Mouse (Mus musculus): ENCODE results near the gene Rpgrip1l.

Rpgrip1l gene

DNA sequence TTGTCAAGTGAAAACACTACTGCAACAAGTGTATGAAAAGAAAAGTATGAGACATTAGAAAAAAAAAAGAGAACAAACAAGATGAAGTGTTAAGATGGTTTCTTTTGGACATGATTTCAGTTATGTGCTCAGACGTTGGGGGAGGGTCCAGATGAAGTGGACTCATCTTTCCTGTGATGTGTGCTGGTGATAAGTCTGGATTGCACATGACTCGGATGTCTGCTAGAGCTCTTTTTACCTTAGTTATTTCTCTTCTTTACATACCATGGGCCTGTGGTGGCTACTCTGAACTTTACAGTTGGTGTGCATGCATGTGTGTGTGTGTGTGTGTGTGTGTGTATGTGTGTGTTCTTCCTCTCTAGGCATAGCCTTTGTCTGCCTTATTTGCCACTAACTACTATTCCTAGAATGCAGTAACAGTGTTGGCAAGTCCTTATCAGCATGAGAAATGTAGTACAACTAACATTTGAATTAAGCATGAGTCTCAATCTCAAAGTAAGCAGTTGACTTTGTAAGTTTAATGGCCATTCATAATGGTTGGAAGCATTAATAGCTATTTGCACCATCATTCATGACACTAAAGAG lies 43.6 kb downstream of the Rpgrip1l start:
- DNase-seq: no peak

DNA sequence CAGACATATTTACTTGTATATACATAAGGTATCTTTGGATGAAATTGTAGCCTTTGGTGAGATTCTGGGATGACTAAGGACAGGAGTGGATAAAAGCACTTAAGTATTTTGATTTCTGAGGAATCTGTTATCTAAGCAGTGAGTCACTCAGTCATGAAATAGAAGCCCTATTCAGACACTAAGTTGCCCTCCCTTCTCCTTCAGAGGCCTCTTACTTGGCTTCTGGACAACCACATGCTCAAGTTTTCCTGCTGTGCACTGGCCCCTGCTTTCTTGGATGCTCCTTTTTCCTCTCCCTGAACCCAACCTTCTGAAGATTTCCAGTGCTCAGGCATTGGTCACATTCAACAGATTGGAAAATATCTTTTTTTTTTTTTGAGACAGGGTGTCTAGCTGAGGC lies 48.5 kb downstream of the Rpgrip1l start:
- DNase-seq: no peak

DNA sequence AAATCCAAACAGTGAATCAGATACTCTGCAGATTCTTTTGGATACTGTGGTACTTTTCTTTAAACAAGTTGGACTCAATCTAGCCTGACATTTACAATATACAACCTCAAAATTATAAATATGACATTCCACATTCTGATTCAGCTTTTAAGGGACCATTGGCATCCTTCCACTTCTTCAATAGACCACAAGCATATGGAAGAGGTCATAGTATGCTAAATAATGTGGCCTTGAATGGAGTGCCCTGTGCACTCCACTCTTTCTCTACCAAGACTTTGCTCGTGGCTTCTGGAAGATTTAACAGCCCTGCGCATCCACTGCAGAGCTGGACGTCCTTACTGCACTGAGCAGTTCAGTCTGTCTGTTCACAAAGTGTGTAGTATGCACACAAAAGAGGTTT lies 49.1 kb downstream of the Rpgrip1l start:
- no peak for DNase-seq

DNA sequence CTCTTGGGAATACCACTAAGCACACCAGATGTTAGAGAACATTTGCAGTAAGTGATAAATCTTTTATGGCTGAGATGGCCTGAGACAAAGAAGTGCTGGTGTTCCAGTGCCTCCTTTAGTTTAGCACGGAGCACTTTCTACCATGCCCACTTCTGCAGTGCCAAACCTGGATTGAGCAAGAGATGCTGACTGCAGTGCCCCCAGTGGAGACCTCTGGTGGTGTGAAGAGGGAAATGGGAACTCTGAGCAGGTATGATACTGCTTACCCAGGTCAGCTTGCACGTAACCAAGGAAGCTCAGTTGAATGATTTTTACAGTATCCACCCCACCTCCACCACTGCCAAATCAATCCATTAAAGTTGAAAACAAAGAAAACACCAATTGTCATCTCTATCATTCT lies 51.5 kb downstream of the Rpgrip1l start:
- no peak for DNase-seq

DNA sequence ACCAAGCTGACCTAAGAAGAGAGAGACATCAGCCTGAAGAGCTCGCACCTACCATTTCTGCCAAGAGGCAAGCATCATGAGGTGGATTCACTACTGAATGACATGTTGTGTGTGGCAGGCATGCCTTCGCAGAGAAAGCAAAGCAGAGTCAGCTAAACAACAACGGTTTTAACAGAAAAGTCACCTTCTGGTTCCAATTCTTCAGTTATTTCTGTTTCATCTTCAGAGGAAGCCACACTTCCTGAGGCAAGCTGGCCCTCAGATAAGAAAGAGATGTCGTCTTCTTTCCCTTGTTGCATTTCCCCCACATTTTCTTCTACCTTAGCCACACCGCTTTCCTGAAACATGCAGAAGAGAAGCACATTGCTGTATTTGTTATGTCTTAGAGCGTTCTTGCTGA lies 62.1 kb downstream of the Rpgrip1l start:
- no peak for DNase-seq

DNA sequence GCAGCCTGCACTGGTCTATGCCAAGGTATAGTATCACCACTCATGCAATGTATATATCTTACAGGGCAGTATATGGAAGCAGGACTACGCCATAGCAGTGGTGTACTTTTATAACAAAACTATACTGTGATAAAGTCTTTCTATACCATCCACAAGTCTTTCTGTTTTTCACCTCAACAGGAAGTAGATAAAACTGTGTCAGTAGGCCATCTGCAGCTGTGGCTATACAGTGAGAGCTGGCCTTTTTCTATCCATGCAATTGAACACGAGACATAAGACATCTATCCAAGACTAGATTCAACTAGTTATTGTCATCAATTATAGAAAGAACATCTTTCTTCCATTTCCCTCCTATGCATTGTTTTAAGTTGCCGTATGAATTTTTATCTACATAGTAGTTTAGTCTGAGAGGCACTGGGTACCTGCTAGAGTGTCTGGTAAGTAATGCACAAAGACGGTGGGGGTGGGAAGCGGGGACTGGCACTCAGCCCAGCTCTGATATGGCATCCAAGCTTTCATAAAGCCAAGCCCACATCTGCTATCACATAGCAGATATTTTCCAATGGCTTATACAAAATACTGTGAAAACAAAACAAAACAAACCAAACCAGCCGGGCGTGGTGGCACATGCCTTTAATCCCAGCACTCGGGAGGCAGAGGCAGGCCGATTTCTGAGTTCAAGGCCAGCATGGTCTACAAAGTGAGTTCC lies 63.1 kb downstream of the Rpgrip1l start:
- no peak for DNase-seq

DNA sequence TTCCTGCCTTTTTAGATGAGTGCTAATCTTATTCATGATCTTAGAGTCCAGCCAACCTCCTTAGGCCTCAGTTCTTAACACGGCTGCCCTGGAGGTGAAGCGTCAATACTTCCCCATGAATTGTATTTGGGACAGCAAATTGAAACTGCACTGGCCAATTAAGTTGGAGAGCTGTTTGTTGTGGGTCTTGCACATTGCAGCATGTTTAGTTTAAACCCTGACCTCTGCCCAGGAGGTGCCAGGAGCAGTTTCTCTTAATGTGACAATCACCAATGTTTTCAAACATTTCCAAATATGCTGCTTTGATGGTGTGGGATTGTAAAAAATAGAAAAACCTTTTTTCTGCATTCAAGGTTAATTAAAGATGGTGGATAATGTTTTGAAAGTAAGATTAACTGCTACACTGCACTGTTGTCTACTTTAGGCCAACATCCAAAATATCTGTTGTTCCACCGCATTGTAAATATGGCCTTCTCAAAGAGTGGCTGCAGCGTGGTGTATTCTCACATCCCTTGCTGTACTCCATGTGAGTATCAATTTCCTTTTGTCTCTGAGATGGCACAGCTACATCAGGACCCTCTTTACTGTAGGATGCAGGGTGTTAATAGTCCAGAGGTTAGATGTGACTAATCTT lies 67.1 kb downstream of the Rpgrip1l start:
- no peak for DNase-seq

DNA sequence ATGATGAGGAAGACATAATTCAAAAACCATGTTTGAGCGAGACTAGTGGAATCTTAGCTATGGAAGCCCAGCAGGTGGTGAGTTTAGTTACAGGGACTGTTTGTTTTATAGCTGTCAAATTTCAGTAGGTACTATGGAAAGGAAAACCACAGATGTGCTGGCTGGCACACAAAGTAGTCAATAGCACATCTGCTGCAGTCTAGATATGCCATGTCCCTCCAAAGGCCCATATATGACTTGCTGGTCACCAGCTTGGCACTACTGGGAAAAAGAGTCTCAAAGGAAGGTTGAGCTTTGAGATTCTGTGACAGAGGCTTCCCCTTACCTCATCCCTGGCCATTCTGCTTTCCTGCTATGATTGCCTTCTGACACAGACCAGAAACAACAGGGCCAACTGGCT lies 70.3 kb downstream of the Rpgrip1l start:
- DNase-seq: no peak

DNA sequence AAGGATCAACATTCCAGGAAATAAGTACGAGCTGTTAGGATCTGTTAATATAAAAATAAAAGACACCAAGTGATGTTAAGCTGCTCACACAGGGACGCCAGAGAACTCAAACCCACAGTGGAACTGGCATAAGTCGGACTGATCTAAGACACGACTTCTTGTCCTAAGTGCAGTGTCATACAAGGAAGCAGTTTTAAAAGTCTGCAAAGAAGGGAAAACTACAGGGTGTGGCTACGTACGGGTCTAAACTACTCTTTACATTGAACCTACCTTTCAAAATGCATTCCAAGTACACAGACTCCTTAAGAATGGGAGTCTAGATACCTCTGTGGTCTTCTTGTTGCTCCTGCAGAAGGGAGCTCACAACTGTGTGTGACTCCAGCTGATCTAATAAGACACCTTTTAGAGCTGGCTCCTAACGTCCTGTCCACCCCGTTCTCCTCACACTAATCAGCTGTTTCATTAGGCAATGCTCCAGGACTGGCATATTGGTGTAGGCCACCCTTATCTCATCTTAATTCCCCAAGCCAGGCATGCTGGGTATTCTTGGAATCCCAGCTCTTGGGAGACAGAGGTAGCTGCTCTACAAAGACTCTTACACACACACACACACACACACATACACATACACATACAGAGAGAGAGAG lies 71.1 kb downstream of the Rpgrip1l start:
- no peak for DNase-seq

DNA sequence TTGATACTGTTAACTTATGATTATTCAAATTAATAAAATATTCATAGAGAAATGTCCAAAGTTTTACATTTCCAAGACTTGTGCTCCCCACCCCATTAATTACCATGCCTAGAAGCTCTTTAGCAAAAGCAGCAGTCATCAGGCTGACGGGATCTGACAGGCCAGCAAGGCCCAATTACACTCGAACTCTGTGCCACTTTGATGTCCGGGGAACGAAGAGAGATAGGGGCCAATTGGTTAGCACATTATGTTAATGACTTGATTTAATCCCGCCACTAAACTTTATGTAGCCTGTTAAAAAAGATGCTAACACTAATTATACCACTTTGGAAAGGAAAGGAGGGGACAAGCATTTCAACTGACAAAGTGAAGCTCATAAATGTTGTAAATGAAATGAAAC lies 71.7 kb downstream of the Rpgrip1l start:
- no peak for DNase-seq

DNA sequence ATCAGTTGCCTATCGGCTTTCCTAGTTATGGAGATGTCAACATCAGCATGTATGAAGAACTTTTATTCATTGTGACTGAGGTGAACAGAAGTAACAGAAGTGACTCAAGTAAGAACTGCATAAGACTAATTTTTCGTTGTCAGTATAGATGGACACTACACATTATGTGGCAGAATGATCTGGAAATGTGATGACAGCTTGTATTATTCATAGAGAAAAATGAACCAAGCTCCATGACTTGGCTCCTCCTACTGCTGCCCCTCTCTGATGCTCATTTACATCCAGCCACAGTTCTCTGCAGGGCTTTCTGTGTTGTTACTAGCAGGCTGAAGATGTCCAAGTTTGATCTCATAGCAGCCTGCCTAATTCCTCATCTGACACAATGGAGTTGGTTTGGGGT lies 75.9 kb downstream of the Rpgrip1l start:
- no peak for DNase-seq

DNA sequence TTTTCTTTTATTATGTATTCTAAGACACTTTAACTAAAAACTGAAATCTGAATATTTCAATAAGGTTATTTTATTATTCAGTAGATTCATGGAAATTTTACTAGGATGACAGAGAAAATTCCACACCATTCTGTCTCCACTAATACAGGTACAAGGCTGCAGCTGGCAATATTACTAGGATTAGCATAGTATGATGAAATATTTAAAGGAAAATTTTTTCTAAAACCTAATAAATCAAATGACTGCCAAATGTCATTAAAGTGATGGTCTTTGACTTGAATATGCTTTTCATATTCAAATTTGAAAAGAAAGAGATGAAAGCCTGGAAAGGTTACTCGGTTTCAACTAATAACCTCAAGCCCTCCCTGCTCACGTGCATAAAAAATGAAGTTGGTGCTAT lies 79.0 kb downstream of the Rpgrip1l start:
- DNase-seq: no peak

DNA sequence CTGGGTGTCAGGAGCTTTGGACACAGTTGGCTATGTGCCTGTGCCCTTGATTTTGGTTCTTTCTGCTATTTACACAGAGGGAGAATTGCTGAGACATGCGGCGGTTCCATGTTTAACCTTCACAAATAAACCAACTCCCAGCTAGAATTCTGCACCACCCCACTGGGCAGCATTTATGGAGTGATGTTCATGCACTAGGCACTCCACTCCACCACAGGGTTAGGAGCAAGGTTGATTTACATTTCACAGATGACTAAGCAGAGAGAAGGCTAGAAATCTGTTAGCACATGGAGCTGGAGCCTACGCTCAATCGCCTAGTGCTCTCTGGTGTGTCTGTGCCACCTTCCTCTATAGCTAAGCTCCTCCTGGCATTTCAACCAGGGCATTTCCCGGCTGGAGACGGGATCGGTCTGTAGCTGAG lies 85.6 kb downstream of the Rpgrip1l start:
- DNase-seq: peak; percentile 69

DNA sequence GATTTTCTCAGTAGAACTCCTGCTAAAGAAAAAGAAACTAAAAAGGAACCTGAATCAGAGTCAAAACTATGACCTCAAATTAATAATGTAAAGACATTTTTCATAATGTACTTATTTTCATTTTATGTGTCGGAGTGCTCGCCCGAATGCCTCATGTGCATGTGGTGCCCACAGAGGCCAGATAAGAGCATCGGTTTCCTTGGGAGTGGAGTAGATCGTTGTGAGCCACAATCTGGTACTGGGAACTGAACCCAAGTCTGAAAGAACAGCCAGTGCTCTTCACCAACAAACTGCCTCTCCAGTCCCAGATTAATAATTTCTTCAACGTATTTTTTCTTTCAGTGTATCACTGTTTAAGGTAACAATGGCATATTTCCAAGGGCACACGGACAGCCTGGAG lies 88.8 kb downstream of the Rpgrip1l start:
- no peak for DNase-seq

DNA sequence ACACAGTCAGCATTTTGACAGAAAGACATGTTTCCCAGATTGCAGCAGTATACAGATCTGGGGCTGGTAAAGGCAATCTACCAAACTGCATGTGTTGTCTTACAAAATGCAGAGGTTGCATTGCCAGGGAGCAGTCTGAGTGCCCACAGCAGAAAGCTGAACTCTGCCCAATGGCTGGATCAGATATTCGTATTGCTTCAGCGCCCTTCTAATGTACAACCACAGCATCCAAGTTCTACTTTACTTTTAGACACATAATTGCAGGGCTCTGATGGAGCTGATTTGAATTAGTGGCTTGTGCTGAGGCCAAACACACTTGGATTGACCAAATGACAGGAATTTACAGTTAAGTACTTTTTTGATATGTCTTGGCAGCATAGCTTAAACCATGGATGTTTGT lies 91.2 kb downstream of the Rpgrip1l start:
- no peak for DNase-seq

DNA sequence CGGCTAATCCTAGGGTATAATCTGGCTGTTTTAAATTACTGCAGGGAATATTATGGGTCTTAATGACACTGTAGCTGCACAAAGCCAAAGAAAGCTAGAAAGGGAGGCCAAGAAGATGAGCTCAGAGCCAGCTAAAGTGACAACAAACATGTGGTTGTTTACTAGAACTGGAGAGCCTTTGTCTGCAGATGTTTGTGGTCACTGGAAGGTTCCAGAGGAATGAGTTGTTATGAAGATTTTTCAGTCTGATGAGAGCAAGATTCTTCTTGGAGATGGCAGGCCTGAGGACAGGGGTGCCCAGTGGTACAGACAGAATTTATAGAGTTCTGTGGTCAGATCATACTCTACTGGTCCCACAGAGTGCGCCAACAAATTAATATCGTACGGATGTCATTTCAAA lies 94.8 kb downstream of the Rpgrip1l start:
- DNase-seq: no peak

DNA sequence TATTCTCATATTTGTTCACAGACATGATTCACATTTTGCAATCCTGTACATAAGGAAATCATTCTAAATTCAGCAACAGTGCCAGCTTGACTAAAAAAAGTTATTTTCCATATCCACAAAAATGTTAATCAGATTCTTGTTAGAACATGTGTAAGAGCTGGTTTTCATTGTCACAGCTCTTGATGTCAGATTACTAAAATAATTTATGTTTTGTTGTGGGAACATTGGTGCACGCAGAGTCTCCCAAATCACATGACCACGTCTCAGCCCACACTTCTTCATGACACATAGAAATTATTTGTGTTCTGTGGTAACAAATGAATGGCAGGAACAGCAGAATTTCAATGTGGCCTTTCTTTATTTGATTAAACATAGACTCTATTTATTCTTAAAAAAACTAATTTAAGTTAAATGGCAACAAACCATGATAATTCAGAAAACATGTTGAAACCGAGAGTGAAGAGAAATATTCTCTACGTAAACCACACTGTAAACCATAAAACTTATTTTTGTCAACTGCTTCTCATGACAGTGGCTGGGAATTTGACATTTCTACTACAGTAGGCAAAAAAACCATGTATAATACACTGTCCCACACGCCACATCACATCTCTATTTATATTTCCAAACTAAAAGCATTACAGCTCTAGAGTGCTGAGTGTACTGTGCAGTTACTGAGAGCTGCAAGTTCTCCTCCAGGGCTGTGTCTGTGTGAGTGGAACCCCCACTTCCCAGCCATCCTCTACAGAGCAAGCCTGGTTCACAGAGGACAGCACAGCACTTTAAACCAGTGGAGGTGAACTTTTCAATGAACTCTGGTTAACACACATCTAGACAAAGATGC lies 95.8 kb downstream of the Rpgrip1l start:
- DNase-seq: no peak

DNA sequence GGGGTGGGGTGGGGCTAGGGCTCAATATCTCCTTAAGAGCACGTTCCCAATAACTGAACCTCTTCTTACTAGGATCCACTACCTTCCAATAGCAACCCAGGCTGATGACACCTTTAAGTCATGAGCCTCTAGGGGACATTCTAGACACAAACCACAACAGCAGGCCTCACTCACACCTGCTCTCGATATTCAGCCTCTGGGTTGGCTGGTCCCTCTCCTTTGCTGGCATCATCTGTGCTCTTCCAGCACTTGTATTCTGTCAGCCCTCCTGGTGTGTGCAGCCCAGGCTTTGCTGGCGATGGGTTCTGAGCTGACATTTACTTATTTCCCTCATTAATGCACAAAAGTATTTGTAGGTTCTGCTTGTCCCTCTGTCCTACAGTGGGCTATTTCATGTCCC lies 98.8 kb downstream of the Rpgrip1l start:
- DNase-seq: no peak

DNA sequence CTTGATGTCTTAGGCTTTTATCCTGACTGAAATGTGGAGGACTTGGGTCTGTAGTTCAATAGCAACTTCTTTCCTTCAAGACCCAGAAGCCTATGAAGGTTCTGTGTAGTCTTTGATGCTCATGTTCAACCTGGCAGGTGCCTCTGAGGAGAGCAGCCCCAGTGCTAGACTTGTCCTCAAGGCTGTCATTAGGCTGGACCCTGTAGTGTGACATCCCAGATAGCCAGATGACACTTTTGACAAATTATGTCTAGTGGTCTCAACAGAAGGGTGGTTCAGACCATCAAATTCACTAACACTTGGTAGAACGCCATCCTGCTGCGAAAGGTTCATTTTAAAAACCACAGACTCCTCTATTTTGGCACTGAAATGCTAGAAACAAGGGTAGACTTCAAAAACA lies 100.1 kb downstream of the Rpgrip1l start:
- DNase-seq: no peak

DNA sequence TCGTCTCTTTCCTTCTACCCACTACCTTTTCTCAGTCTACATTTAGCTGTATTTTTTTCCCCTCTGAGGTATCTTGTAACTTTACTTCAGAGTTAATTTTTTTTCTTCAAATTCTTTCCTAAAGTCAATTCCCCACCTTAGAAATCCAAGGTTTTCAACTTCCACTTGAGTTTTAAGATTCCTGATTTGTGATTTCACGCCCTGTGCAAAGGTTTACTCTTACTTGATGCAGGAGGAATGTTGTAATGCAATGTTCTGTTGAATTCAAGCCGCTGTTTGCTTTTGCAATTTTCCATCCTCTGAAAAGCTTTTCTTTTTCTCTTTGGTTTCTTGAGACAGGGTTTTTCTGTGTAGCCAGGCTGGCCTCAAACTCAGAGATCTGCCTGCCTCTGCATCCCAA lies 103.4 kb downstream of the Rpgrip1l start:
- DNase-seq: no peak

DNA sequence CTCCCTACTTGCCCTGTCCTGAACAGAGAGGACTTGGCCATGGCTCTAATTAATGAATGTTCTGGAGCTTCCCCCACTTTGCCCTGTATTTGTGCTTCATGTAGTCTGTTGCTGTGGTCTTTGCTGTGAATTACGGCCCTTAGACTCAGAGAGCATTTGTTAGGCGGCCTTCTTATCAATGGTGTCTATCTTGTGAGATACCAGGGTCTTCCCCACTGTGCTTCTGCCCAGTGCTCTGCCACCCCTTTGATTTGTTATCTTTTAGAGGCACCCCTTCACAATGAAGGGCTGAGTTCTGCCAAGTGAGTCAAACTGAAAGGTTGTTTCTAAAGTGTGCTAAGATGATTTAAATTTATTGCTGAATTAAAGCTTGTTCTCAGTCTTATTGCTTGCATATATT lies 105.4 kb downstream of the Rpgrip1l start:
- no peak for DNase-seq

DNA sequence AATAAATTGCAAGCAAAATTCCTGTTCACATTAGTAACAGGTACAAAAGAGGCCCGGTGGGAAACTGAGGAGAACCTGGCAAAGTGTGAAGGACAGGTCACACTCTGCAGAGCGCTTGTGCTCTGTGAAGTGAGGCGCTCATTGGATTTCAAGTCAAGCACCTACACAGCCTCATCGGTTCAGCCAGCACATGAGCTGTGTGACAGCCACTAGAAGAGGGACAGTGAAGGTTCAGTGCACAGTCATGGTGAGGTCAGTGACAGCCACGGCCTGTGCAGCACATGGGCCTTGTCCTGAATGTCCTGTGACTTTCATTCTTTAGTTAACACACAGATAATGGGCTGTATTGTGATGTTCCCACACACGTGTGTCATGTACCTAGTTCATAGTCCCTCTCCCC lies 107.2 kb downstream of the Rpgrip1l start:
- DNase-seq: no peak

DNA sequence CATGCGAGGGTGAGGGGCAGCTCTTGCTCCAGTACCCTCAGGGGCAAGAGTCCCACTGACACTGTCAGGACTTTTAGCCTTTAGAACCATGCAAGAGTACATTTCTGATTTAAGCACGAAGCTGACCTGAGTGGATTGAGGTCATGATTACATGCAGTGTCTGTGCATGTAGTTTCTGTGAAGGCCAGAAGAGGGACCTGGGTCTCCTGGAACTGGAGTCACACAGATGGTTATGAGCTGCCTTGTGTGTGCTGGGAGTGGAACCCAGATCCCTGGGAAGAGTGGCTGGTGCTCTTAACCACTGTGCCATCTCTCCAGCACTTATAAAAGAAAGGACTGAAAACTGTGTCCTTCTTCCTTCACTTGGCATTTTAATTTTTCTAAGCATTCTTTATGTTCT lies 111.9 kb downstream of the Rpgrip1l start:
- DNase-seq: no peak

All from cerebellum, adult 9-11 months (tissue).